Mouse (Mus musculus): Measurements from ENCODE around the gene Cyp4x1.
A peak's percentile ranks its signal among the peaks of the same experiment; 100 is the strongest.

Gene Cyp4x1

GRCm38 (mm10) chr4:115088611-115089338 is 45.3 kb downstream of the Cyp4x1 start, which contains the start of gene Pdzk1ip1:
TSS of gene Pdzk1ip1 (plus strand) at chr4:115088708.
- DNase-seq (ENCODE audit: low spot score): no peak

DNA sequence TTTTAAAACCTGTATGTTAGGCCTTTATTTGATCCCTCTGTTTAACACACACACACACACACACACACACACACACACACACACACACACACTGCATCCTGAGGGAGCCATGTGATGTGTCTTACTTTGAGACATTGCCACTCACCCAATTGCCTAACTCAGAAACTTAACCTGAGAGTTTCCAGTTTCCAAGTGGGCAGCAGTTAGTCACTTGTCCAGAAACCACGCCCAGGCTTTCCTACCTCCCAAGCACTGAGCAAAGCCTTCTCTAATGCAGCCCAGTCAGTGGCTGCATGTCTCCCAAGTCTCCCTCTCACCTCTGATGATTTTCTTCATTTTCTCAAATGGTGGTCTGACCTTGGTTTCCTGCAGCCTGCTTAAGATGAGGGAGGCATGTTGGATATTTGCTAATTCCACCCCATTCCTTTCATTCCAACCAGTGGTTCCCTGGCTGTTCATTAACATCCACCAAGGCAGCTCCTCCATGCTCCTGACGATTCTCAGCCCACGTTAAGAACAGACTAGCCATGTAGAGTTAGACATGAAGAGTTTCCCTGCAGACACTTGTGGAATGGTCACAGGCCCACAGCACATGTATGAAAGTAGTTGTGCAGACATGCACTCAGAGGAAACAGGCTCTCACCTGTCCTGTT is 47.2 kb downstream of the Cyp4x1 start:
- DNase-seq (ENCODE audit: low spot score): no peak

DNA sequence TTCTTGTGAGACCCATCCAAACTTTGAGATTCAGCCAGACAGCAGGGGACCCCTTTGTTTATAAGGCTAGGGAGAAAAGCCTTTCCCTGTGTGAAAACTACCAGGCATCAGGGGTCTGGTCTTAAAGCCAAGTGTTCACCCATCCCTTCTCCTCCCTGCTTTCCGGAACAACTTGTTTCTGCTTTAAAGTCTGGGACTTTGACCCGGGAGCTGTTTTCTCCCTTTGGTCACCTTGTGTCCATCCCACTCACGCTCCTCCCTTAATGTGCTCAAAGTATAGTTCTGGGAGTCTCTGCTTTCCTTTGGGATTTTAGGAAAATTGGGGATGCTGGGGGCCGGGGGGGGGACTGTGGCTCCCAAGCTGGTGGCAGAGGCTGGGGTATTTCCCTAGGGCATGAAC is 47.8 kb downstream of the Cyp4x1 start:
- DNase-seq (ENCODE audit: low spot score): no peak

DNA sequence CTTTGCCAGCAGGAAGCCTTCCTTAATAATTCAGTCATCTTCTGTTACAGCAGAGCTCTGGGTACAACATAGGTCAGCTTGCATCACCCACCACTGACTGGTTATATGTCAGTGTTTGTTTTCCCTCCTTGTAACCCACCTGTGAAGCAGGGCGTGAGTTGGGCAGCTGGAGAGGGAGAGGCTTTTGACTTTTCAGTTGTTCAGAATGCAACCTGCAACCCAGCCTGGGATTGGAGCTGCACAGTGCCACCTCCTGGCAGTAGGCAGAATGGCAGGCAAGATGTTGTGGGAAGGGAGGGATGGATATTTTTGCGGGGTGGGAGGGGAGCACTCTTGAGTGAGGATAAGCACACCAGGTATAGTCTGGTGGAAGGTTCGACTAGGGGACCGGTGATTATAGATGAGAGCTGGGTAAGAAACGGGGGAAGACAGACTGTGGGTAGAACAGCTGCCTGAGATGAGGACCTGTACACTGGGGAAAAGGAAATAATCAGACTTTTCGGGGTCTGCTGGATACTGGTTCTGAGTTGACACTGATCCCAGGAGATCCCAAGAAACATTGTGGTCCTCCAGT is 48.5 kb downstream of the Cyp4x1 start:
- DNase-seq (ENCODE audit: low spot score): peak; percentile 62

- peak; percentile 10 for DNase-seq (ENCODE audit: low spot score)
These were observed 51.0 kb downstream of the Cyp4x1 start for GRCm38 (mm10) chr4:115083031-115083430.

DNA sequence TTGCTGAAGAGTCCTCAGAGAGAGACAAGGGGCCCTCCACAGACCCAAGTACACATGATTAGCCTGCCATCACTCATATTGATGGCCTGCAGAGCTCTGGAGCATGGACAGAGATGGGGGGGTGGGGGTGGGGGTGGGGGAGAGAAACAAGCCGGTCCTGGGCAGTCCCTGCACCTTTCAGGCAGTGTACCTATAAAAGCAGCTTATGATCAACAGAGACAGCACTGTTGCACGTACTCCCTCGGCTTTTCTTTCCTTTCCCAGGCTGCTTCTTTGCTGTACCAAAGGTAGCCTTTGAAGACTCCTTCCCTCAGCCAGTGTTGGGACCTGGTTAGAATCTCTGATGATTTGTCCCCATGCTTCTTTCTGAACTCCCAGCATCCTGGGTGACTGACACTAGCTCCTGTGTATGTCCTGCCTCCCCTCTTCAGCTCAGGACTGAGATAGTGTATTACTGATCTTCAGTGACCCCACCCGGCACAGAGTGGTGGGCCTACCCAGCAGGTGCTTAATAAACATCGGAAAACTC is 54.2 kb downstream of the Cyp4x1 start:
- DNase-seq (ENCODE audit: low spot score): no peak

GRCm38 (mm10) chr4:115078892-115079820 is 54.9 kb downstream of the Cyp4x1 start:
- no peak for DNase-seq (ENCODE audit: low spot score)

DNA sequence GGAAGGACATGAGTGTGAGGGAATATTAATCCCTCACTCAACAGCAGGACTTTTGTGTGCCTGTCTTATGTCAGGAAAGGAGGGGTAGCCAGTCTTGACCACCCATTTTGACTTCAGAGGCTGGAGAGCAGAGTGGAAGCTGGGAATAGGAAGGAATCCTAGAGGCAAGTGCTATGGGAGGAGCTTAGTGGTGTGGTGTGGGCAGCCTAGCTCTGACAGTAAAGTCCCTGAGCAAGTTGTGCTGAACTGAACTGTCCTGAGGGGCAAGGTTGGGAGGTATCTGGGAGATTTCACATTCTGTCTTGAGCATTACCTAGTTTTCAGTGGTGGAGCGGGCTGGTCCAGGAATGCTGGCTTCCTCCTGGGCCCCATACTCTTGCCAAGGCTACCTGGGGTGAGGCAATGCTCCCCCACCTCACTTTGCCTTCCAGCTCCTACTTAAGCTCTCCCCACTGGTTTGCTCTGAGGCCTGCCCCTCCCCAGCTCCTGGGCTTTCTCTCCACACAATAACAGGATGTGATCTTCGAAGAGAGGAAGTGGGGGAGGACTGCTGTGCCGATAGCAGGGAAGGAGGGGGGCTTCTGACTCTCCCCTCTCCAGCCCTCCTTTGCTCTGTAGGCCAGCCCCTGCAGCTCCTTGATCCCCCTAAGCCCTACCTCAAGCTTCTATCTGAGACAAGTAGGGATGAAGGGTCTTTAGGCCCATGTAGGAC is 58.7 kb downstream of the Cyp4x1 start:
- DNase-seq (ENCODE audit: low spot score): no peak

GRCm38 (mm10) chr4:115074789-115075188 is 59.3 kb downstream of the Cyp4x1 start:
- no peak for DNase-seq (ENCODE audit: low spot score)

DNA sequence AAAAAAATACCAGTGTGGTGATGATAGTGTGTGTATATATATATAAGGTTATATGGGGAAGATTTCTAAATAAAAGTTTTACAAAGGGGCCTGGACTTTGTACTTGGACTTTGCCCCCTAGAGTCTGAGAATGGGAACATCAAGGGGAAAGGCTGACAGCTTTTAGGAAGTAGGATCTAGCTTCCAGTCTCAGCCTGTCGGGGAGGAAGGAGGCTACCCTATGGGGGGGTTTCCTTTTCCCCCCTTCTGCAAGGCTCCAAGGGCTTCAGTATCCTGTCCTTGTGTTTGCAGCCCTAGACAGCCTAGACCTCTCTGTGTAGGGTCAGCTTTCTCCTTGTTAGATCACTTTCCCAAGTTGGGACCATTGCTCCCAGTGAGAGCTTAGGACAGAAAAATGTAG is 62.4 kb downstream of the Cyp4x1 start:
- DNase-seq (ENCODE audit: low spot score): no peak

GRCm38 (mm10) chr4:115063518-115064239 is 70.4 kb downstream of the Cyp4x1 start:
- DNase-seq (ENCODE audit: low spot score): no peak

- DNase-seq (ENCODE audit: low spot score): no peak
These were observed 71.1 kb downstream of the Cyp4x1 start for GRCm38 (mm10) chr4:115062875-115063517.

DNA sequence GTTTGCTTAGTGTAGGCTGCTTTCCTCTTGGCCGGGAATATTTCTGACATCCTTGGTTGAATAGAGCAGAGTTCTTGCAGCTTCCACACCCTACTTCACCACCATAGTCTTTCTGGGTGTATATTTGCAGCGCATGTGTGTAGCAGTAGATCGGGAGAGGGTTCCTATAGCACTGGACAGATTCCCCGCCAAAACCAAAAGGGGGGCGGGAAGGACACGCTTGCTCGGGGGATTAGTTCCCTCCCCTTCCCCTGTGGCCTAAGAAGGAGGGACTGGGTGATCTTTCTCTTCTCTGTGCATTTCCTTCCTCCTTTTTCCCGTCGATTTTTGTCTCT is 71.6 kb downstream of the Cyp4x1 start:
- DNase-seq (ENCODE audit: low spot score): no peak

GRCm38 (mm10) chr4:115060753-115061152 is 73.3 kb downstream of the Cyp4x1 start:
- no peak for DNase-seq (ENCODE audit: low spot score)

DNA sequence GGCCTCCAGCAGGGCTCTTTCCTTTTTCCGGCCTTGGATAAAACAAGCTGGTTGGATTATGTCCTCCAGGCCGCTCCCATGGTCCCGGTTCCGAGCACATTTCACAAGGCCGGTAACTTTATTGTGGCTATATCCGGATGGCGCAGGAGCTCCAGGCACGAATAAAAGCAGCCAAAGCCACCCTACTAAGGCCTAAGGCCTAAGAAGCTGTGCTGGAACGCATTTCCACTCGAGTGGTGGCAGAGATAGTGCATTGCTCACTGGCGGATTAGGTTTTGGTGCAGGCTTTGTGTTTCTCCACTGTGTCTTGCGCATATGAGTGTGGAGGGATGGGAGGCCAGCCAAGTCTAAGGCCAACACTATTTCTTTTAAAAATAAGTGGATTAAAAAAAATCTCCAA is 74.2 kb downstream of the Cyp4x1 start:
- no peak for DNase-seq (ENCODE audit: low spot score)

- DNase-seq (ENCODE audit: low spot score): no peak
These were observed 75.0 kb downstream of the Cyp4x1 start for GRCm38 (mm10) chr4:115058871-115059590.

- no peak for DNase-seq (ENCODE audit: low spot score)
These were observed 75.7 kb downstream of the Cyp4x1 start for GRCm38 (mm10) chr4:115058317-115058761.

DNA sequence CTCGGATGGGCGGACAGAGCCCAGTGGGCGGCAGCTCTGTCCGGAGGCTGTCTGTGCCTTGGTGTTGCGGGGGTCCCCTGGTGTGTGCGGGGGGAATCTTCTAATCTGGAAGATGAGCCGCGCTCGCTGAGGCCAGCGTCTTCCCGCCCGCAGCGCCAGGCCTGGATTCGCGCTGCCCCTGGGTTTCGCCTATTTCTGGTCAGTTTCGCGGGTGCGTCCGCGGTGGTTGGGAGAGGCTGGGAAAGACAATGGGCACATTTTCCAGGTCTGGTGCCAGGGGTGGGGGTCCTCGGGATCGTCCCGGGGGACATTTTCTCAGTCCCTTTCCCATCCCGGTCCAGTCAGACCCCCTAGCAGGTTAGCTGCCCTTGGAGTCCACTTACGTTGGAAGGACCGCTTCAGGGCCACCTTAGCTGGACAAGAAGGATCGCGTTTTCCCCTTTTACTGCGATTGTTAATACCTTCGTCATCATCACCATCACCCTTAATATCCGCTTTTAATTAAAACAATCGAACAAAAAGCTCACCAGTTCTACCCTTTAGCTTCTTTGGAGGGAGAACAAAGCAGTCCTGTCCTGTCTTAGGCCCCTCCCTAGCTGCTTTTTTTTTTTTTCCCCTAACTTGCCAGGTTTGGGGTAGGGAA is 76.3 kb downstream of the Cyp4x1 start:
- no peak for DNase-seq (ENCODE audit: low spot score)

Data from adipocyte (in vitro differentiated cells).